Mouse (Mus musculus) colon, adult 2 months (tissue): ENCODE data around the gene Clip2. TPM values are rescaled to one million over a fixed set of nuclear protein-coding genes. Genes with fewer than 3 reads are reported as not detected.

Experiments
- polyA plus RNA-seq: library from polyadenylated mRNA; depleted of rRNA; stranded (reverse); fragments of >200 nt; gene quantifications from 2 replicates; pipeline ENCODE4 v1.2.3, GENCODE M21; 2012; rRNA removed

The Clip2 gene
- 44.3 and 46.8 TPM in 2 replicates for polyA plus RNA-seq

GRCm38 (mm10) chr5:134552110-134552972, at the start of gene Clip2:
Gene Clip2 (minus strand): TSS chr5:134552434.

DNA sequence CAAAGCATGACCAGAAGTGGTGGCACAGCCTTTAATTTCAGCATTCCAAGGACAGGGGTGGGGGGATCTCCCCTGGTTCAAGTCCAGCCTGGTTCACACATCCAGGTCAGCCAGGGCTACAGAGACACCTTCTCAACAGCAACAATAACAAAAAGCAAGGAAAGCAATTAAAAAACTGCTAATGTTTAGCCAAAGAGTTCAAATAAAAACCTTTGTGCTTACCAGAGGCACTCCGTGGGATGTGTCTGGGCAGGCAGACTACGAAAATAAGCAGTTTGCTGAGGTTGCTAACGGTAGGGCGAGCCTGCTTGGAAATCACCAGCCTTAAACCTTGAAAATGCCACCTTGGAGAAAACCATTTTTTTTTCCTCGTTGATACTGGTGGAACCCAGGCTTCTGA, 28.9 kb upstream of the Clip2 start, which contains the start of gene Rfc2:
Gene Rfc2, plus strand, starts transcription at position 221 of the 400 bp plus-strand sequence.

GRCm38 (mm10) chr5:134560071-134560449, 7.8 kb upstream of the Clip2 start, which contains the start of gene Syna:
Gene Syna (minus strand): TSS chr5:134560171.

GRCm38 (mm10) chr5:134456503-134456962, 95.7 kb downstream of the Clip2 start, which contains the start of gene Gtf2ird1:
Gene Gtf2ird1 (minus strand): TSS chr5:134456716.

Other genes starting within 250 kb of the Clip2 start
- 35.9 and 40.5 TPM in 2 replicates for gene Gtf2i, start 237.7 kb downstream of the Clip2 start, polyA plus RNA-seq
- gene Gtf2ird1, start 95.7 kb downstream of the Clip2 start, polyA plus RNA-seq = 52.0 and 54.4 TPM in 2 replicates
- gene Syna, start 7.7 kb upstream of the Clip2 start, polyA plus RNA-seq = 0.20 and 0.30 TPM in 2 replicates
- 48.8 and 52.3 TPM in 2 replicates for gene Rfc2, start 28.9 kb upstream of the Clip2 start, polyA plus RNA-seq
- 3.9 and 5.4 TPM in 2 replicates for gene Lat2, start 62.6 kb upstream of the Clip2 start, polyA plus RNA-seq
- gene Eif4h, start 87.1 kb upstream of the Clip2 start, polyA plus RNA-seq = 185 and 234 TPM in 2 replicates
- 9.9 and 11.1 TPM in 2 replicates for gene Limk1, start 136.2 kb upstream of the Clip2 start, polyA plus RNA-seq
- 71.0 and 93.8 TPM in 2 replicates for gene Eln, start 194.9 kb upstream of the Clip2 start, polyA plus RNA-seq